Mouse (Mus musculus) embryonic facial prominence, embryonic 14.5 days (tissue): Measurements from ENCODE around the gene Prrx2. TPM values are rescaled to one million over a fixed set of nuclear protein-coding genes. Genes with fewer than 3 reads are reported as not detected.

Source experiments
- ATAC-seq: fragments of 200-750 bp; cut with Nextera tagmentation; 2 replicates; pipeline ENCODE4 v1.8.0; 2017; ENCODE audit warnings: low read depth, moderate number of reproducible peaks, moderate TSS enrichment
- DNase-seq: peaks from one replicate; pipeline ENCODE4 v3.0.0-alpha.2; 2015; ENCODE audit warnings: low spot score
- H3K27ac ChIP-seq: fragments of 300-500 bp; sonication (generic); replicated peaks from 2 replicates; pipeline ENCODE4 v1.5.1; 2014; ENCODE audit warnings: low read depth, mild to moderate bottlenecking, low read length, moderate library complexity
- H3K27me3 ChIP-seq: fragments of 300-500 bp; sonication (generic); replicated peaks from 2 replicates; pipeline ENCODE4 v1.6.1; 2014; ENCODE audit warnings: low read length; ENCODE audit not compliant: control insufficient read depth, insufficient read depth
- H3K36me3 ChIP-seq: fragments of 300-500 bp; sonication (generic); 2 replicates; pipeline ENCODE4 v1.6.1; 2014; ENCODE audit warnings: low read length, mixed read lengths; ENCODE audit not compliant: control insufficient read depth, insufficient read depth
- H3K4me1 ChIP-seq: fragments of 300-500 bp; sonication (generic); 2 replicates; pipeline ENCODE4 v1.6.1; 2014; ENCODE audit warnings: antibody characterized with exemption, low read length; ENCODE audit not compliant: control insufficient read depth, insufficient read depth
- H3K4me2 ChIP-seq: fragments of 300-500 bp; sonication (generic); 2 replicates; pipeline ENCODE4 v1.6.1; 2014; ENCODE audit warnings: low read depth, mild to moderate bottlenecking, low read length, moderate library complexity, mixed read lengths
- H3K4me3 ChIP-seq: fragments of 300-500 bp; sonication (generic); 2 replicates; pipeline ENCODE4 v1.5.1; 2014; ENCODE audit warnings: low read depth, mild to moderate bottlenecking, low read length
- H3K9ac ChIP-seq: fragments of 300-500 bp; sonication (generic); 2 replicates; pipeline ENCODE4 v1.6.1; 2014; ENCODE audit warnings: low read depth, mild to moderate bottlenecking, low read length, moderate library complexity, mixed read lengths
- H3K9me3 ChIP-seq: fragments of 300-500 bp; sonication (generic); 2 replicates; pipeline ENCODE4 v1.6.1; 2016; ENCODE audit warnings: low read length; ENCODE audit not compliant: control insufficient read depth
- WGBS: fragments of 180-500 bp; shearing (Covaris S2); extraction: QIAGEN DNeasy Blood & Tissue Kit; methylation state at CpG from one replicate; pipeline ENCODE4 v1.1.7; 2014; 5-methylcytosine and 5-hydroxymethylcytosine counted together
- polyA plus RNA-seq: library from polyadenylated mRNA; unstranded; fragments of >200 nt; fragmentation: Nextera tagmentation; extraction: Ambion mirVana; gene quantifications from 2 replicates; pipeline ENCODE4 v1.2.1, GENCODE M21; 2014

Prrx2 gene
- polyA plus RNA-seq, 1 experiment from 2014 or later, result 63.8 TPM

DNA sequence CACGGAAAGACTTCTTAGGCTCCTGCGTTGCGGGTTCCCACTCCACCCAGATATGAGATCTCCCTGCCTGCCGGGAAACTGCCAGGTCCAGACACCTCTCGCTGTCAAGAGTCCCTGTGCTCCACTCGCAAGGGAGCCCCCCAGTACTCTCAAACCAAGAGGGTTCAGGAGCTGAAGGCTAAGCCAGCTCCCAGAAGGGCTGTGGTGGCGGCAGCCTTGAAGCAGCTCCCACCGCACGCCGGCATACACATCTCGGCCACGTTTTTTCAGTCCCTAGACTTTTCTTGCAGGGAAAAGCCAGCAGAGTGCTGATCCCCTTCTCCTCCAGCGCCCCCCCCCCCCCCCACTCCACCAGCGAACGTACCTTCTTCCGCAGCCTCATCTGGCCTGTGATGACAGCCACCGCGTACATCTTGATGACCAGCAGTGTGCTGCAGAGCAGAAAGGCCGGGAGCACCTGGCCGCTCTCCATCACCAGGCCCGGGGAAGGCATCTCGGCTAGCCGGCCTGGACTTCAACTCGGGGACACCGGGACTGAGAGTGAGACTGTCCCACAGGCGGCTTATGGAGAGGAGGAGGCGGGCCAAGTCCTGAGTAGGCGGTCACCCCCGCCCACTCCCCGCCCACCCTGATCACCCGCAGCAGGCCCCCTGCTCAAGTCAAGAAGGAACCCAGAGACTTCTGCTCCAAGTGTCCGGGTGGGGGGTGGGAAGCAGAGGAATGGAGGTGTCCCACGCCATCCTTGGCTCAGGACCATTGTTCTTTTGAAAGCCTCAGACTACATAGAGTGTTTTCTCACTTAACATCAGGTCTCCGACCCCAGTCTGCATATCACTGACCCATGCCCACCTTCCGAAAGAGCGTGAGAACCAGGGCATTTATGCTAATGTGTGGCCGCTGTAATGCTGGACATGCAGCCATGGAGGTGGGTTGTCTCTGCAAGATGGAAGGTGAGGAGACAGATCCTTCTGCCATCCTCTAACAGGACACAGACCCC lies 68.3 kb downstream of the Prrx2 start:
- Histone ChIP-seq H3K4me2 (peak overlapping the region; percentile 75), H3K36me3 (0 out of 2 replicates have a peak, but pooled peaks cover 3% of the 10 kb centered on the region), H3K4me3 (peak overlapping the region; percentile 48), H3K9me3 (no peaks in the 10 kb centered on the region), H3K4me1 (peaks cover 13% of the 10 kb centered on the region), H3K27ac (no peak overlapping the region), H3K9ac (peak overlapping the region; percentile 65), H3K27me3 (no peaks in the 10 kb centered on the region)
- DNase-seq, result peak; percentile 80
- ATAC-seq, result peak; percentile 75
- 7% methylated on average over 32 of the region's 37 CpGs for WGBS

DNA sequence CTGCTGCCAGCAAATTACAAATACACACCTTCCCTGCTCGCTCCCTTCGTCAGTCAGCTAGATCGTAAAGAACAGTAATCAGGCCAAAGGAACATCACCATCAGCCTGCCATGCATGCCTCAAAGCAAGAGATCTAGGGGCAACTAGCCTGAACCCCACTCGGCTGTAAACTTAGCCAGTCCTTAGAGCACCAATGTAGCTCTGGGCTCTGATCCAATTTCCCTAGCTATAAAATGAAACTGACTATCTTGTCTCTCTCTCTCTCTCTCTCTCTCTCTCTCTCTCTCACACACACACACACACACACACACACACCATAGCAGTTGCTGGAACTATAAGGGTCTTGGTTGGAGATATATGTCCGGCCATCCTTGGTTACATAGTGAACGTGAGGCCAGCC lies 69.5 kb downstream of the Prrx2 start:
- ATAC-seq, result no peak
- H3K27me3 ChIP-seq, result no peaks in the 10 kb centered on the region
- 81% methylated on average over 6 of the region's 6 CpGs for WGBS

DNA sequence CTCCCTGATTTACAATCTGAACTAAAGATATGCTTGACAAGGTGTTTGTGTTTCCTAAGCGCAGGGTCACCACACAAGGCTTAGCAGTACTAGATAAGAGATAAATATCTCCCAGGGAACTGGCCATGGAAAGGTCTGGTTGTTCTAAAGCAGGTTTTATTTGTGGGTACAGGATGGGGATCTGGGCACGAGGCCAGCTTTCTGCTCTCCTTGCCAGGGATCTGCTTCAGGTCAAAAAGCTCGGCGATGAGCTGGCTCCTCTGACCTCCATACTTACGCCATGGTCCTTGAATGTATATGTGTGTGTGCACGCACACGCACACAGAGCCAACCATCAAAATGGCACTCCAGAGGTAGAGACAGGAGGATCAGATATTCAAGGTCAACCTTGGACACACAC lies 70.2 kb downstream of the Prrx2 start:
- no peaks in the 10 kb centered on the region for H3K27me3 ChIP-seq
- DNase-seq, result no peak
- no peak overlapping the region for H3K4me3 ChIP-seq
- no peak for ATAC-seq
- peaks cover 13% of the 10 kb centered on the region for H3K4me1 ChIP-seq
- H3K9me3 ChIP-seq, result no peaks in the 10 kb centered on the region
- 77% methylated on average over 7 of the region's 7 CpGs for WGBS
- H3K9ac ChIP-seq, result no peak overlapping the region
- H3K4me2 ChIP-seq, result no peak overlapping the region
- 0 out of 2 replicates have a peak, but pooled peaks cover 3% of the 10 kb centered on the region for H3K36me3 ChIP-seq
- no peak overlapping the region for H3K27ac ChIP-seq

More for the DNA sequence above, 69.5 kb downstream of the Prrx2 start:
- no peak for DNase-seq
- H3K4me2 ChIP-seq, result no peak overlapping the region
- 0 out of 2 replicates have a peak, but pooled peaks cover 3% of the 10 kb centered on the region for H3K36me3 ChIP-seq
- no peak overlapping the region for H3K9ac ChIP-seq
- H3K4me3 ChIP-seq, result no peak overlapping the region
- H3K4me1 ChIP-seq, result peaks cover 13% of the 10 kb centered on the region
- H3K27ac ChIP-seq, result no peak overlapping the region
- no peaks in the 10 kb centered on the region for H3K9me3 ChIP-seq

DNA sequence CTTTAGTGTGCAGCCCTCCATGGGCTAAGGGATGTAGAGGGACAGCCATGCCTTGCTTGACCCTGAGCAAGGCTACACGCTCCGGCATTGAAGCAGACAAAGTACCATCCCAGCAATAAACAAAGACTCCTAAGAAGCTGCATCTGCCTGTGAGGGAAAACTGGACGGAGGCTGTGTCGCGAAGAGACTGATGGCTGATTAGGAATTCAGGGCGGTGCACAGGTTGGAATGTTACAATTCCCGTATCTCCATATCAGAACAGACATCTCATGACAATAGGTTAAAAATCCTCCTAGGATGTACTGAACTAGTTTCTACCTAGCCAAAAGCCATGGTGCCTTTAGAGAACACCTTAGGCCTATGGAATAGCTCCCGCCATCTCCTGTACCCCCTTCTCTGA lies 71.1 kb downstream of the Prrx2 start:
- Histone ChIP-seq H3K9ac (no peak overlapping the region), H3K4me3 (no peak overlapping the region), H3K4me2 (no peak overlapping the region), H3K9me3 (no peaks in the 10 kb centered on the region), H3K27ac (no peak overlapping the region), H3K4me1 (peaks cover 13% of the 10 kb centered on the region), H3K36me3 (no peaks in the 10 kb centered on the region), H3K27me3 (no peaks in the 10 kb centered on the region)
- ATAC-seq (no peak), DNase-seq (no peak)
- 69% methylated on average over 8 of the region's 8 CpGs for WGBS

DNA sequence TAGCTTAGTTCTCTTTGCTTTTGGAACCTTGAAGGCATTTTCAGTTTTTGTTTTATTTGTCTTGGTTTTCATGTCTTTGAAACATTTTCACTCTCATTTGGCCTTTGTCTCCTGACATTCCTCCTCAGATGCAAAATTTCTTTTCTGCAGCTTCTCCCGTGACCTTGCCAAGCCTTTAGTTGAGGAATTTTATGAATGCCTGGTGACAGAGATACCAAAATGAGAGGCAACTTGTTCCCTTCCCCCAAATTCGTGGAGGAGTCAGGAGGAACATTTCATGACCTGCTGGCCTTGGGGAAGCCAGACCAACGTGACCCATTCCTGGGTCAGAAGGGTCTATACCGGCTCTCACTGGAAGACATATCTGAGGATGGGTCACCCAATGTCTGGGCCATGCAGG lies 71.9 kb downstream of the Prrx2 start:
- no peak overlapping the region for H3K9ac ChIP-seq
- DNase-seq (no peak), ATAC-seq (no peak)
- peaks cover 7% of the 10 kb centered on the region for H3K4me1 ChIP-seq
- H3K27me3 ChIP-seq, result no peaks in the 10 kb centered on the region
- 73% methylated on average over 4 of the region's 4 CpGs for WGBS
- no peak overlapping the region for H3K4me3 ChIP-seq
- H3K36me3 ChIP-seq, result no peaks in the 10 kb centered on the region
- no peaks in the 10 kb centered on the region for H3K9me3 ChIP-seq
- no peak overlapping the region for H3K27ac ChIP-seq
- H3K4me2 ChIP-seq, result no peak overlapping the region

DNA sequence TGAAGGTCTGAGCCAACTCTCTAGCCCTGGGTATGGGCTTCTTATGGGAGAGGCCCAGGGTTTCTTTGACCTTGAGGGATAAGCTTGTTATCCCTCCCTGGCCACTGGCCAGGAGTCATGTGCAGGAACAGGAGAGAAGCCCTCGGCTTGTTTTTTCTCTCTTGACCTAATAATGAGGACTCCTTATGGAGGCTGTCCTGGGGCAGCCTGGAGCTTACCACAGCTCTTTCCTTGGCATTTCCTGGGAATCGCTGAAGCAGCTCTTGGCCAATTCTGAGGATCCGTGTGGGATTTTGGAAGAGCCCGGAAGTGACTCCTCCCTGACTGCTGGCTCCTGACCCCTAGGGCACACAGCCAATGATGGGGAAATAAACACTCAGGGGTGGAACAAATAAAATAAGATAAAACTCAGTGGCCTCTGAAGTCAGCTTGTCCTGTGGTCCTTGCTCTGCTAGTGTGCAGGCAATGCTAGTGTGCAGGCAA lies 77.6 kb downstream of the Prrx2 start:
- Histone ChIP-seq H3K27me3 (no peaks in the 10 kb centered on the region), H3K36me3 (no peaks in the 10 kb centered on the region), H3K4me2 (no peak overlapping the region), H3K4me1 (peaks cover 8% of the 10 kb centered on the region), H3K4me3 (no peak overlapping the region), H3K9me3 (no peaks in the 10 kb centered on the region), H3K9ac (no peak overlapping the region), H3K27ac (no peak overlapping the region)
- ATAC-seq, result no peak
- no peak for DNase-seq
- 18% methylated on average over 4 of the region's 4 CpGs for WGBS

DNA sequence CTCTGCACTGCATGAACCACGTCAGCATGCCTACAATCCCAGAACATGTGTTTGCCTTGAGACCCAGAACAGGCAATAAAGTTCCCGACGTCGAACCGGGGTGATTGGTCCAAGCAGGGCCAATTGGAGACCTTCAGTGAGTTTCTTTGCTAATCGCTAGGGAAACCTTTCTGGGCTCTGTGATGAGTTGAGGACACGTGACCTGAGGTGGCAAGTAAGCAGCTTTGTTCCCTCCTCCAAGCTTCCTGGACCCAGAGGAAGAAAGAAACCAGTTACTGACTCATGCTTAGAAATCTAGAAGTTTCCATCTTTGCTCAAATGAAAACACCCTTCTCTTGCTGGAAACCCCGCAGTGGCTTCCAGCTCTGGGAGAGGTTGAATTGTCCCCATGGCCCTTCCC lies 78.2 kb downstream of the Prrx2 start:
- H3K27ac ChIP-seq, result no peak overlapping the region
- no peaks in the 10 kb centered on the region for H3K9me3 ChIP-seq
- no peak overlapping the region for H3K4me2 ChIP-seq
- H3K36me3 ChIP-seq, result no peaks in the 10 kb centered on the region
- WGBS, result 83% methylated on average over 8 of the region's 8 CpGs
- H3K4me3 ChIP-seq, result no peak overlapping the region
- H3K4me1 ChIP-seq, result peaks cover 8% of the 10 kb centered on the region
- ATAC-seq, result no peak
- H3K27me3 ChIP-seq, result no peaks in the 10 kb centered on the region
- no peak overlapping the region for H3K9ac ChIP-seq
- DNase-seq, result no peak

DNA sequence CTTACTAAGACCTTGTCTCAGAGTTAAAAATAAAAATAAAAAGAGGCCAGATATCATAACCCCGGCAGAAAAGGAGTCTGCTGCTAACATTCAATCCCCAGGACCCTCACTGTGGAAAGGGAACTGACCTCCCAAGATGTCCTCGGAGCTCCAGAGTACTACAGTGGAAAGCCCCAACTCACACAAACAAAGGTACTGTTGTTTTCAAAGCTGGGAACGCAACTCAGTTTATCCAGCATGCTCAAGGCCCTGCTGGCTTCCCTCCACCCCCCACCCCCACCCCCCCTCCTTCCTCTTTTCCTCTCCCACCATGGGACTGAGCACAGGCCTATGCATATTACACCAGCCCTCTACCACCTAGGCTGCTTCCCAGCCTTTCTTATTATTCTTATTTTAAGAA lies 80.1 kb downstream of the Prrx2 start:
- H3K4me2 ChIP-seq, result no peak overlapping the region
- no peaks in the 10 kb centered on the region for H3K36me3 ChIP-seq
- no peak overlapping the region for H3K9ac ChIP-seq
- 20% methylated on average over 3 of the region's 3 CpGs for WGBS
- H3K9me3 ChIP-seq, result no peaks in the 10 kb centered on the region
- peaks cover 8% of the 10 kb centered on the region for H3K4me1 ChIP-seq
- H3K4me3 ChIP-seq, result no peak overlapping the region
- H3K27me3 ChIP-seq, result no peaks in the 10 kb centered on the region
- H3K27ac ChIP-seq, result no peak overlapping the region; the same call in 1 of the 2 replicates
- DNase-seq, result no peak
- ATAC-seq, result no peak
